Mouse (Mus musculus) frontal cortex, postnatal 36 days (tissue): ENCODE measurements at regions not wholly inside any gene's neighbourhood (a gene's known extent, or its start where the extent isn't known, plus 50 kb on each side); places are given as distances from the start of the nearest gene placed in this dataset.

Experiments used
- DNase-seq, 2 experiments: peaks; one replicate each; pipeline ENCODE4 v3.0.0; 2022; ENCODE audit warnings: low spot score in 2 of 2

- no peak for DNase-seq
Observed at GRCm38 (mm10) chr5:28919296-28920063, 276.3 kb upstream of the Rnf32 start.

- DNase-seq = peak in 1 of 2 experiments; percentile 2
Observed at GRCm38 (mm10) chr5:28904500-28904899, 291.3 kb upstream of the Rnf32 start.

DNA sequence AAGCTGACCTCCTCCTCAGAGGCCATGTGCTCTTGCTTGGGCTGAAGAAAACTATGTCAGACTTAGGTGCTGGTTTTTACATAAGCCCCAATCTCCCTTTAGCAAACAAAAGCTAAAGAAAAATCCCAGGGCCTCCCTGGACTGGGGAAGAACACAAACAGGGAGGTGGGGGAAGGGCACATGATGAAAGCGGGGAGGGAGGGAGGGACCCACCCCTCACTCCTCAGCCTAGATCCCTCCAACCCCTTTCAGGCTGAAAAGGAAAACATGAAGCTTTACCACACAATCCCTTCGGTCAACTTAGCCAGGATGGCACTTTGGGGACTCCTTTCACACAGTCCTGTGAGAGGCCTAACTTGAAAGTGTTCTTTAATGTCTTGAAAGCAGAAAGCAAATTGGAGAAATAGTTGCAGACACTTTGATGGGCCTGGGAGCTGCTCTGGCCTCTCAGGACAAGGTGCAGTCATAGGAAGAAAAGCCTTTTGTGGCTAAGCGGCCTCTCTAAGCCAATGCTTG is 291.9 kb upstream of the Rnf32 start:
- no peak for DNase-seq

- DNase-seq = no peak
Observed at GRCm38 (mm10) chr5:28892703-28893249, 303.0 kb upstream of the Rnf32 start.

DNA sequence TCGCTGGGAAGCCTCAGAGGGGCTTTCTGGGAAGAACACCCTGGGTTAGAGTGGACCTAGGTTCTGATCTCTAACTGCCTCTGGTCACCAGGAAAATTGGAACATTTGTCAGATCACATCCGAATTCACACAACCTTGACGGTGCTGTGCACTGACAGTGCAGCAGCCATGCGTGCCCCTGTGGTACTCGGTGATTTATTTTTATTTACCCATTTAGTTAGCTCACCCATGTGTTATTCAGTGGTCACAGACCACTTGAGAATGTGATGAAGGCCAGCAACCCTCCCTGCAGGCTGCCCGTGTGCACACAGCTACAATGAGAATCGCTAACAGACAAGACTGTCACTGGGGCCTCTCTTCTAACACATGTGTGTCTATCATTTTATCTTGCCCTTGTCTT is 303.8 kb upstream of the Rnf32 start:
- DNase-seq = no peak

DNA sequence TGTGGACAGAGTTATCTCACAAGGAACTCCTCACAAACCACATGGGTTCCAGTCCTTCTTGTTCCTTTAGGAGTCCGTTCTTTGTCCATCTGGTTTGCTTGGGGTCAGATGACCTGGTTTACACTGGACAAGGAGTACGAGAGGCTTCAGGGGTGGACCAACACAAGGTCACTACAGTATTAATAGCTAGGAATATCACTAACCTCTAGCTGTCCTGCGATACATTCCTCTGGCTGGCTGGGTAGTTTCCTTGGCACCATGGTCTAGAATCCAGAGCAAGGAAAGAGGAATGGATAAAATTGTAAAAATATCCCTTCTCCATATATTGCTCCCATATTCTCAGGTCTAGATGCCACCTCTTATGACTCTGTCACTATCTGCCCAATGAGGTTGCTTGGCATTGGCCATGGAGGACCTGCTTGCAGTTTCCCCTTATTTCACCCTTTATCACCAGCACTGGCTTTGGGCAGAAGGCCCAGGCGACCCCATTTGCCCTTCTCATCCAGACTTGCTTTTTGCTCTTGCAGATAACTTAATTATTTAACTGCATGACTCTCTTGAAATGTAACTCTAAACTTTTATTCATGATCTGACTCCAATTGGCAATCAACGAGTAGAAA is 310.9 kb upstream of the Rnf32 start:
- DNase-seq = no peak

GRCm38 (mm10) chr5:28876199-28876598 is 319.6 kb upstream of the Rnf32 start:
- DNase-seq = no peak

DNA sequence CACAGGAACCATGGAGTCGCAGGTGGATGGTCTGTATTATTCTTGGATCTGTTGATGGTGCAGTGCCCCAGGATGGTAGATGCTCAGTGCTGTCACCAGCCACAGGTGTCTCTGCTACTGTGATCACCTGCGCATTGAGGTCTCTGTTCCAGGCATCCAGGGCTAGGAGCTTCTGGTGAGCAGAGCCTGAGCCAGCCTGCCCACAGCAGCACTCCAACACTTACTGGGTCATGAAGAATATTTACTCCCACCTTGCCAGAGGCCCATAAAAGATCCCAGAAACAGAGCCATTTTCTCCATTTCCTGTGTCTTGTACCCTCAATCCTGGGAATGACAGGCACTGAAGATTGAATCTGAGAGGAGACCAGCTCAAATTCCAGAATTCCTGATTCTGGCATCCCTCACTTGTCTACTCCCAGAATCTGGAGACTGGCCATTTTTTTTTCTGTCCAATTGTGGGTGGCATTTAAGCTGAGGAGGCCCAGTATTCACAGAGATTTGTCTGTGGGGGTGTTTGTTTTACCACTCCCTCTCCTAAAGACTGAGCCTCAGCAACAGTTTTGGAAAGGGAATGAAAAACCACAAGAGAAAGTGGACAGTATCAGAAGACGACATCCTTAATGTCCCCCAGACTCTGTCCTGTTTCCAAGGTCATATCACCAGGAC is 322.1 kb upstream of the Rnf32 start:
- peak in 1 of 2 experiments; percentile 16 for DNase-seq

- peak; percentile 72 to 92 for DNase-seq
Observed at GRCm38 (mm10) chr5:28859604-28860371, 336.0 kb upstream of the Rnf32 start.

- no peak for DNase-seq
Observed at GRCm38 (mm10) chr5:28838141-28838925, 357.5 kb upstream of the Rnf32 start.

- DNase-seq = peak; percentile 56 to 86
Observed at GRCm38 (mm10) chr5:28819091-28819490, 352.0 kb upstream of the Shh start.

DNA sequence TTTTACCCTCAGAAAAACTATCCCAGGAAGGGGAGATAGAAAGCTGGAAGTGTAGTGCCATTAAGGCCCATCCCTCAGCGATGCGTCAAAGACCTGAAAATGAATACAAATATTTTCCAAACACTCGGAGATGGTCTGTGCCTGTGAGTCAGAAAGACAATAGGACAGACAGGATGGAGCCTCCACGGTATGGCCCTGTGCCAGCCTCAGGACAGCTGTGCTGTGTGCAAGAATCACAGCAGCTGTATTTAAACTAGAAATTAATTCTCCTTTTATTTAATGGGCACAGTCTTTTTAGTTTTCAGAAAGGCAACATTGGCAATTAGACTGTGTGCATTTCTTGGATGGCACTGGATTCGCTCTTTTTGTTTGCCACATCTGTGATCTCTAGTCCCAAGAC is 340.9 kb upstream of the Shh start:
- no peak for DNase-seq

DNA sequence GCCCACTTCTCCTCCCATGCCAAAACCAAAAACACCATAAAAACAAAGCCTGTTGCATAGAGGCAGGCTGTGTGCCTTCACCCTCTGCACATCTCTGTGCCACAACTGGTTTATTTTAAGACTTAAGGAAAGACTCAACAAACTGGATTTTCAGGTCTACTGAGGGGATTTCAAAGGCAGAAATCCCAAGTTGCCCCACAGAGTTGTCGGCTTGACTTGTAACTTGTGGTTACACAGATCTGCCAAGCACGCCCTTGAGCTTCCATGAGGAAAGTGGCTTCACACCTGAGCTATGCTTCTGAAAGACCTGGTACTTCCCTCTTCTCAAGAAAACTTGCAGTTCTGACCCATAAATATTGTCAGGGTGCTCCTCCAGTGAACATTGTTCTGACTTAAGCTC is 332.4 kb upstream of the Shh start:
- DNase-seq = no peak

GRCm38 (mm10) chr5:28798361-28798760 is 331.3 kb upstream of the Shh start:
- no peak for DNase-seq

- no peak for DNase-seq
Observed at GRCm38 (mm10) chr5:28795130-28795758, 328.2 kb upstream of the Shh start.

DNA sequence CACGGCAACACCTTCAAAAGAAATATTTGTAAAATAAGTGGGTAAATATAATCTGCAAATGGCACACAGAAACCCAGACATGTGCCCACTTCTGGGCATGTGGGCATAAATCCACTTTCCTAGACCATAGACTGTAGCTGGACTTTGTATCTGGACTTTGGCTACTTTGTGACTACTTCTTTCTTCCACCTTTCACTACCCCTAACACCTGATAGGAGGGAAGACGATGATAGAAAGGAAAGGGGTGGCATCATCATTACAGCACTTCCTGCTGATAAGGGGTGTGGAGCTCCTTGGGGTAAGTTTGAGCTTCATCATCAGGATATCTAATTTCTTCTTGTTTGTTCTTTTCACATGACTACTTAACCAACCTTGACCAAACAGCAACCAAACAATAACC is 326.7 kb upstream of the Shh start:
- DNase-seq = no peak

GRCm38 (mm10) chr5:28785347-28786060 is 318.4 kb upstream of the Shh start:
- DNase-seq = no peak

- DNase-seq = no peak
Observed at GRCm38 (mm10) chr5:28784339-28784966, 317.4 kb upstream of the Shh start.

- no peak for DNase-seq
Observed at GRCm38 (mm10) chr5:28775648-28776359, 308.7 kb upstream of the Shh start.
